Mouse (Mus musculus): ENCODE data around the gene Gm20388.

Gene Gm20388

GRCm38 (mm10) chr8:121085561-121085960, 1174.9 kb downstream of the Gm20388 start:
- DNase-seq (ENCODE audit: low spot score in 2 of 2) = no peak

DNA sequence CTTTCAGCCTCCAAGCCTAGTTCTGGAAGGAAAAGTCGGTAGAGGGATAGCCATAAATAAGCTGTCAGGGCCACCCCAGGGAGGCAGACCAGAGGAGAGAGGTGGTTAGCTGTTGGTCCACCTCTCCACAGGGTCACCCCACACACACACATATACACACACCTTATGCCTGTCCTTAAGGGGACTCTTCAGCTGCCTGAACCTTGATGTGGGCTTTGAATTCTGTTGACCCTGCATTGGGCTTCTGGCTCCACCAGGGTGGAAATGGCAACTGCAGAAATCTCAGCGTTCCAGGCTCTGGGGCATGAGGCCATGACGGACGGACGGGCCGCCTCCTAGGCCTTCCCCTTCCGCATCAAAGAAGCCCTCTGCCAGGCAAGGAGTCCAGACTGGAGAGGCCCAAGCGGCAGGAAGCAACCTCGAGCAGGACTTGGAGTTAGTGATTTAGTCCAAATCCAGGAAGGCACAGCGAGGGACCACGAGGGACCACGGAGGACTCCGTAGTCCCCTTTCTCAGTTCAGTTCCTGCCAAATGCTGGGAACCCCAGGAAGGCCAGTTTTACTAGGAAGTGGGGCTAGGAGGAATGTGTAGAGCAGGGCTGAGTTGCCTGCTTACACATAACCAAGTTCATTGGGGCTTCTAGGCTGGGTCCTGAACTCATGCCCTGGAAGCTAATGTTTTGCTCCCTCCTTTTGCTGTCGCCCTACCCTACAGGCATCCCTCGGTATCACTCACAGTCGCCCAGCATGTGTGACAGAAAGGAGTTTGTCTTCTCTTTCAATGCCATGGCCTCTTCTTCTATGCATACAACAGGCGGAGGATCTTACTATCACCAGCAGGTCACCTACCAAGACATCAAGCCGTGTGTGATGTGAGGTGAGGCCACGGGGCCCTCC, 1175.6 kb downstream of the Gm20388 start:
- no peak for DNase-seq (ENCODE audit: low spot score in 2 of 2)

DNA sequence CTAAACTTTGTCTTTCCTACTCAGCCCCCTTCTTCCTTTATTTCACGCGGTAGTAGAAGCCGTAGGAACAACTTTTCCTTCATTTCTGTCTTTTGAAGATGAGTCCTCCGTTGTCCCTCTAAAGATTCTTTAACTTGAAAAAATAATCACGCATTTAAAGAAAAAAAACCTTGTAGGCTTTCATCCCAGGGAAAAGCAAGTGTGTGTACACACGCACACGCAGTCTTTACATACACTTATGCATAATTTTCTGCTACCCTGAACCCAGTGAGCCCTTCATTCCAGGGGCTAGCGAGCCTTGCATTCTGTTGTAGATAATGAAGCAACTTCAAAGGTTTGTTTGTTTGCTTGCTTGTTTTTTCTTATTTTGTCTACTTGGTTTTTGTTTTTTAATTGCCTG, 1177.6 kb downstream of the Gm20388 start:
- no peak for DNase-seq (ENCODE audit: low spot score in 2 of 2)

DNA sequence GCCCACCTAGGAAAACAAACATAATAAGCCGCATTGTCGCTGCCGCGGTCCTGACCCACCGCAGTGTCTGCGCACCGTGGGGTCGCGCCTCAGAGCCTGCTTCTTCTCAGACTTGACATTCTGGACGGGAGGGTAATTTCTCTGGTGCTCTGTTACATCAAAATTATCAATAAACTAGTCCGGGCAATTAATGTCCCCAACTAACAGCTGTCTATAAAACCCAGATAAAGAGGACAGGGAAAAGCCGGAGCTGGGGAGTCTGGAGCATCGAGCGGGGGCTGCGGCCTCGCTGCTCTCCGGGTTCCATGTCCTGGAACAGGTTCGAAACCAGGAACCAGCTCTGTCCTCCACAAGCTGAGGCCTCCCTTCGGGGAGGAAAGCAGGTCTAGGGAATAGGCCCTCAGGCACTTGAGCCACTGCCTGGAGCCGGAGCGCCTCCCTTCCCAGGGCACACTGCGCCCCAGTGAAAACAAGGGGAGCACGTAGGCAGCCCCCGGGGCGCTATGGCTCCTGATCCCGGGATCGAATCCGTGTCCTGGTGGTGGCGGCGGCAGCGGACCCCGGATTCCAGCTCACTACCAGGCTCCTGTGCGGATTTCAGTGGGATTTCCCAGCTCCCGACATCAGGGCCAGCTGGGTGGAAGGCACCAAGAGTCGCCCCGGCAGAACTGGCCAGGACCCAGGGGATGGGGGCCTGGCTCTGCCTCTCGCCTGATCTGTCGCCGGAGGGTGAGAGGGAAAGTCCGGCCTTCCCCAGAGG, 1178.4 kb downstream of the Gm20388 start:
- DNase-seq (ENCODE audit: low spot score in 2 of 2) = no peak

GRCm38 (mm10) chr8:121089631-121090380, 1179.2 kb downstream of the Gm20388 start:
- no peak for DNase-seq (ENCODE audit: low spot score in 2 of 2)

- no peak for DNase-seq (ENCODE audit: low spot score in 2 of 2)
Measured at GRCm38 (mm10) chr8:121090716-121091115, 1180.1 kb downstream of the Gm20388 start.

GRCm38 (mm10) chr8:121092141-121092540, 1181.5 kb downstream of the Gm20388 start:
- DNase-seq (ENCODE audit: low spot score in 2 of 2) = no peak

GRCm38 (mm10) chr8:121092627-121093026, 1182.0 kb downstream of the Gm20388 start:
- DNase-seq (ENCODE audit: low spot score in 2 of 2) = peak; percentile 70 to 90

DNA sequence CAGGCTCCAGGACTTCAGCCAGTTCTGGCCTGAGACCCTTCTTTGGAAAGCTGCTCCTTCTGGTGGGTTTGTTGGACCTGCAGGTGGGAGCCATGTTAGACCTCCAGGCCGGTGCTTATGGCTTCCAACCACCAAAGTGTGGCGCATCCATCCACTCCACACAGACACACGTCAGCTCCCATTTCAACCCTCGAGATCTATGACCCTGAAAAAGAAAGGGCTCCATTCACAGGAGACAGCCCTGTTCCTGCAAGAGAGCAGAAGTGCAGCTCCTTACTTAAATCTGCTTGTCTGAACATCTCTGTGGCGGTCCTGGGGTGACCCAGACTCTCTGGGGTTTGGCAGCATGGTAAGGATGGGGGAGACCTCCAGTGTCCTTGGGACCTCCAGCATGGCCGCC, 1182.9 kb downstream of the Gm20388 start:
- DNase-seq (ENCODE audit: low spot score in 2 of 2) = no peak

DNA sequence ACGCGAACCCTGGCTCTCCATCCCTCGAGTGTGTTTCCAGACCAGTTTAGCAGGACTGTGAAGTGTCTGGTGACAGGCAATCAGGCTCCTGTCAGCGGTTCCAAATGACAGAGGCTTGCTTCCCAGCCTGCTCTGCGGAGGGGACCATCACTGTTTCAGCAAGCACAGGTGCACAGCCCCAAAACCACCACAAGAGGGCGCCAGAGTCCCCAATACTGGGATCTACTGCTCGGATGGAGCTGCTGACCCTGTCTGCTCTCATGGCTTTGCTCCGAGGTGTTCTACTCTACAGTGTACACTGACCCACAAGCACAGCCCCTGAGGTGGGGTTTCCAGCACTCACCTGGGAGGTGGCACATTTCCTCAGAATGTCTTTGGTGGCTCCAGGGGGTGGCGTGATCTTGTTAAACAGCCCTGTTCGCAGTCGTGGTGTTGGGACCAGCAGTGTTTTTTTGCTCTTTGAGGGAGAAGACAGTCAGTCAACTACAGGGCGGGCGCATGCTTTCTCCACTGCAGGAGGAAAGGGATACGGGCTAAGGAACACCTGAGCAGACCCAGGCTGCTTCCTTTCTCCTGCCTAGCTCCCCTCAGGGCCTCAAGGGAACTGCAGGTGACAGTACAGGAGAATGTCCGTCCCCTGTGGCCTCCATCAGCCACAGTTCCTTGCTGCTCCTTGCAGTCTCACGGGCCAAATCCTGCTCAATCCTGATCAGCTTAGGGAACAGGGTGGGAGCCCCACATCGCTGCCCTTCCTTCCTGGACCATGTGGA, 1193.6 kb downstream of the Gm20388 start:
- DNase-seq (ENCODE audit: low spot score in 2 of 2) = peak; percentile 76 to 92

DNA sequence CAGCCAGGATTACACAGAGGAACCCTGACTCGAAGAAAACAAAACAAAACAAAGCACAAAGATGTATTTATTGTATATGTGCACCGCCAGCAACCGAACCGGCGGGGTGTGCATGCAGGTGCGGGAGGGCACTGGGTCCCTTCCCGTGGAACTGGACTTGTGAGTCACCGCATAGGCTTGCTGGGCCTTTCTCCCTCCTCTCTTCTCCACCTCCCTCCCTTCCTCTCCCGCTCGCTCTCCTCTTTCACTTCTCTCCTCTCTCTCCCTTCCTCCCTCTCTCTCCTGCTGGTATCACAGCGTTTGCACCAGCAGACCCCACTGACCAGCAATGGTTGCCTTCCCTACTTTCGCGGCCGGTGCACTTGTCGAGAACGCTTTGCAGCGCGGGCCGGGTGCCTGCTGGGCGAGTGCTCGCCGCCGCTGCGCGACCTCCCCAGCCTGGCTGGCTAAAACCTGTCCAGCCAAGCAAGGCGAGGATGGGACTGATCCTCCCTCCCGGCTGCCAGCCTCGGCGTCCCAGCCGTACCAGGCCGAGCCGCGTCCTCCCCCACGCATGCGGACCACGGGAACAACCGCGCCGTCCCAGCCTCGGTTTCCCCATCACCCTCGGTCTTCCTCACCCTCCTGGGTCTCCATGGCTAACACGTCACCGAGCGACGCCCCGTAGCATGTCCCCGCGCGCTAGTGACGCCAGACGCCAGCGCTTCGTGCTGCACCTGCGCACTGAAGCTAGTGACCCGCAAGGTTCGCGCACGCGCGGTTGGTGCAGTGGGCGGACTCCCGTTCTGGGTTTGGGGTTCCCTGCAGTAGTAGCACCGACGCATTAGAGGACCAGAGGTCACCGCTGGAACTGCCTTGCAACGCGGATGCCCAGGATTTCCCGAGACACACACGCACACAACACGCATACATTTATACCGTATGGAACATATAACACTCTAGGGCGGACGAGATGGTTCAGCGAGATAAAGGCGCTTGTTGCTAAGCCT, 1197.3 kb downstream of the Gm20388 start, which contains the start of gene Mthfsd:
Gene Mthfsd, minus strand, starts transcription at position 725 of the 989 bp plus-strand sequence.
- DNase-seq (ENCODE audit: low spot score in 2 of 2) = peak; percentile 96 to 98

DNA sequence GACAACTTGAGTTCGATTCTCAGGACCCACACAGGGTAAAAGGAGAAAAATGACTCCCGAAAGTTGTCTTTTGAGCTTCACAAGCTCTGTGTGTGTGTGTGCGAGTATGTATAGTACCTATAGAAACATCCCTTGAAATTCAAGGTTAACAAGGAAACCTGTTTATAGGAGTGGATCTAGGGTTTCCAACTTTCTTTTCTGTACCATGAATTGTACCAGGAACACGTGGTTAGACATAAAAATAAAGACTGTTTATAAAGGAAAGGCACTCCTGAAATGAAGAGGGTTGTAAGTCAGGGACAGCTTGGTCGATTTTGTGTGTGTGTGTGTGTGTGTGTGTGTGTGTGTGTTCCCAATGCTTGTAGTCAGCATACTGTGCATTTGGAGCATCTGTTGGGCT, 1198.0 kb downstream of the Gm20388 start:
- DNase-seq (ENCODE audit: low spot score in 2 of 2) = no peak

- no peak for DNase-seq (ENCODE audit: low spot score in 2 of 2)
Measured at GRCm38 (mm10) chr8:121111145-121111907, 1200.7 kb downstream of the Gm20388 start.

- peak; percentile 90 to 97 for DNase-seq (ENCODE audit: low spot score in 2 of 2)
Measured at GRCm38 (mm10) chr8:121113261-121113660, 1202.6 kb downstream of the Gm20388 start.

- DNase-seq (ENCODE audit: low spot score in 2 of 2) = no peak
Measured at GRCm38 (mm10) chr8:121115136-121115535, 1204.5 kb downstream of the Gm20388 start.

GRCm38 (mm10) chr8:121115948-121116347, 1205.3 kb downstream of the Gm20388 start, which contains the start of gene Foxc2:
Foxc2 (plus strand) TSS chr8:121116171.
- DNase-seq (ENCODE audit: low spot score in 2 of 2) = peak; percentile 54 to 72

DNA sequence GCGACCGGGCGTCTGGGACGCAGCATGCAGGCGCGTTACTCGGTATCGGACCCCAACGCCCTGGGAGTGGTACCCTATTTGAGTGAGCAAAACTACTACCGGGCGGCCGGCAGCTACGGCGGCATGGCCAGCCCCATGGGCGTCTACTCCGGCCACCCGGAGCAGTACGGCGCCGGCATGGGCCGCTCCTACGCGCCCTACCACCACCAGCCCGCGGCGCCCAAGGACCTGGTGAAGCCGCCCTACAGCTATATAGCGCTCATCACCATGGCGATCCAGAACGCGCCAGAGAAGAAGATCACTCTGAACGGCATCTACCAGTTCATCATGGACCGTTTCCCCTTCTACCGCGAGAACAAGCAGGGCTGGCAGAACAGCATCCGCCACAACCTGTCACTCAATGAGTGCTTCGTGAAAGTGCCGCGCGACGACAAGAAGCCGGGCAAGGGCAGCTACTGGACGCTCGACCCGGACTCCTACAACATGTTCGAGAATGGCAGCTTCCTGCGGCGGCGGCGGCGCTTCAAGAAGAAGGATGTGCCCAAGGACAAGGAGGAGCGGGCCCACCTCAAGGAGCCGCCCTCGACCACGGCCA, 1206.0 kb downstream of the Gm20388 start:
- DNase-seq (ENCODE audit: low spot score in 2 of 2) = no peak

DNA sequence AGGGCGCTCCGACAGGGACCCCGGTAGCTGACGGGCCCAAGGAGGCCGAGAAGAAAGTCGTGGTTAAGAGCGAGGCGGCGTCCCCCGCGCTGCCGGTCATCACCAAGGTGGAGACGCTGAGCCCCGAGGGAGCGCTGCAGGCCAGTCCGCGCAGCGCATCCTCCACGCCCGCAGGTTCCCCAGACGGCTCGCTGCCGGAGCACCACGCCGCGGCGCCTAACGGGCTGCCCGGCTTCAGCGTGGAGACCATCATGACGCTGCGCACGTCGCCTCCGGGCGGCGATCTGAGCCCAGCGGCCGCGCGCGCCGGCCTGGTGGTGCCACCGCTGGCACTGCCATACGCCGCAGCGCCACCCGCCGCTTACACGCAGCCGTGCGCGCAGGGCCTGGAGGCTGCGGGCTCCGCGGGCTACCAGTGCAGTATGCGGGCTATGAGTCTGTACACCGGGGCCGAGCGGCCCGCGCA, 1206.6 kb downstream of the Gm20388 start:
- no peak for DNase-seq (ENCODE audit: low spot score in 2 of 2)

DNA sequence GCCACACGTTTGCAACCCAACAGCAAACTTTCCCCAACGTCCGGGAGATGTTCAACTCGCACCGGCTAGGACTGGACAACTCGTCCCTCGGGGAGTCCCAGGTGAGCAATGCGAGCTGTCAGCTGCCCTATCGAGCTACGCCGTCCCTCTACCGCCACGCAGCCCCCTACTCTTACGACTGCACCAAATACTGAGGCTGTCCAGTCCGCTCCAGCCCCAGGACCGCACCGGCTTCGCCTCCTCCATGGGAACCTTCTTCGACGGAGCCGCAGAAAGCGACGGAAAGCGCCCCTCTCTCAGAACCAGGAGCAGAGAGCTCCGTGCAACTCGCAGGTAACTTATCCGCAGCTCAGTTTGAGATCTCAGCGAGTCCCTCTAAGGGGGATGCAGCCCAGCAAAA, 1207.3 kb downstream of the Gm20388 start:
- DNase-seq (ENCODE audit: low spot score in 2 of 2) = no peak
